Mouse (Mus musculus): ENCODE results near the gene Sulf2. TPM values are rescaled to one million over a fixed set of nuclear protein-coding genes. Genes with fewer than 3 reads are reported as not detected.

The Sulf2 gene
- polyA plus RNA-seq, 1 experiment: 25.8 TPM

- no peaks in the 10 kb centered on the region for H3K79me3 ChIP-seq (ENCODE audit: low read depth)
- no peak for TF ChIP-seq MYOG (IDR thresholded peaks at IDR 0.05; ENCODE audit: control insufficient read depth, extremely low read depth, insufficient read length)
- no peak for TF ChIP-seq FOSL1 (IDR thresholded peaks at IDR 0.05; ENCODE audit: insufficient read depth, low read length, poor library complexity, severe bottlenecking)
- TF ChIP-seq USF1 (IDR thresholded peaks at IDR 0.05; ENCODE audit: low read depth): no peak
- TF ChIP-seq CEBPB (IDR thresholded peaks at IDR 0.05; ENCODE audit: low read depth): no peak
- TF ChIP-seq MYOD1 (IDR thresholded peaks at IDR 0.05; ENCODE audit: control insufficient read depth, insufficient read length, low read depth): no peak
- no peak for TF ChIP-seq CTCF (IDR thresholded peaks at IDR 0.05; ENCODE audit: control insufficient read depth, insufficient read depth, insufficient read length)
- H3K79me2 ChIP-seq (ENCODE audit: control insufficient read depth, insufficient read depth): no peaks in the 10 kb centered on the region
- H3K36me3 ChIP-seq (ENCODE audit: control insufficient read depth, insufficient read depth): no peaks in the 10 kb centered on the region
- H3K4me3 ChIP-seq (ENCODE audit: insufficient read depth, poor library complexity, severe bottlenecking): no peak overlapping the region
- H3ac ChIP-seq (ENCODE audit: control insufficient read depth, insufficient read length, low read depth): no peak overlapping the region
- no peaks in the 10 kb centered on the region for H3K27me3 ChIP-seq (ENCODE audit: control insufficient read depth, insufficient read depth, insufficient read length)
Observed at GRCm38 (mm10) chr2:166126343-166126742, 29.1 kb downstream of the Sulf2 start.

- no peak for TF ChIP-seq MYOG (IDR thresholded peaks at IDR 0.05; ENCODE audit: control insufficient read depth, extremely low read depth, insufficient read length)
- TF ChIP-seq USF1 (IDR thresholded peaks at IDR 0.05; ENCODE audit: low read depth): peak; percentile 81
- Histone ChIP-seq H3ac (ENCODE audit: control insufficient read depth, insufficient read length, low read depth) (no peak overlapping the region), H3K27me3 (ENCODE audit: control insufficient read depth, insufficient read depth, insufficient read length) (no peaks in the 10 kb centered on the region), H3K36me3 (ENCODE audit: control insufficient read depth, insufficient read depth) (no peaks in the 10 kb centered on the region), H3K79me3 (ENCODE audit: low read depth) (no peaks in the 10 kb centered on the region), H3K79me2 (ENCODE audit: control insufficient read depth, insufficient read depth) (no peaks in the 10 kb centered on the region), H3K4me3 (ENCODE audit: insufficient read depth, poor library complexity, severe bottlenecking) (no peak overlapping the region)
Observed at GRCm38 (mm10) chr2:166125492-166126252, 29.8 kb downstream of the Sulf2 start.

GRCm38 (mm10) chr2:166125033-166125432 is 30.4 kb downstream of the Sulf2 start:
- no peaks in the 10 kb centered on the region for H3K36me3 ChIP-seq (ENCODE audit: control insufficient read depth, insufficient read depth)
- no peak overlapping the region for H3K4me3 ChIP-seq (ENCODE audit: insufficient read depth, poor library complexity, severe bottlenecking)
- no peaks in the 10 kb centered on the region for H3K79me3 ChIP-seq (ENCODE audit: low read depth)
- no peak for TF ChIP-seq CTCF (IDR thresholded peaks at IDR 0.05; ENCODE audit: control insufficient read depth, insufficient read depth, insufficient read length)
- TF ChIP-seq CEBPB (IDR thresholded peaks at IDR 0.05; ENCODE audit: low read depth): no peak
- no peak for TF ChIP-seq MYOG (IDR thresholded peaks at IDR 0.05; ENCODE audit: control insufficient read depth, extremely low read depth, insufficient read length)
- TF ChIP-seq FOSL1 (IDR thresholded peaks at IDR 0.05; ENCODE audit: insufficient read depth, low read length, poor library complexity, severe bottlenecking): no peak
- TF ChIP-seq MYOD1 (IDR thresholded peaks at IDR 0.05; ENCODE audit: control insufficient read depth, insufficient read length, low read depth): no peak
- no peak for TF ChIP-seq USF1 (IDR thresholded peaks at IDR 0.05; ENCODE audit: low read depth)
- no peak for TF ChIP-seq MAX (IDR thresholded peaks at IDR 0.05)
- H3K79me2 ChIP-seq (ENCODE audit: control insufficient read depth, insufficient read depth): no peaks in the 10 kb centered on the region
- no peaks in the 10 kb centered on the region for H3K27me3 ChIP-seq (ENCODE audit: control insufficient read depth, insufficient read depth, insufficient read length)
- no peak overlapping the region for H3ac ChIP-seq (ENCODE audit: control insufficient read depth, insufficient read length, low read depth)

- Histone ChIP-seq H3K79me2 (ENCODE audit: control insufficient read depth, insufficient read depth) (no peaks in the 10 kb centered on the region), H3K36me3 (ENCODE audit: control insufficient read depth, insufficient read depth) (no peaks in the 10 kb centered on the region), H3K27me3 (ENCODE audit: control insufficient read depth, insufficient read depth, insufficient read length) (no peaks in the 10 kb centered on the region), H3K4me3 (ENCODE audit: insufficient read depth, poor library complexity, severe bottlenecking) (no peak overlapping the region), H3K79me3 (ENCODE audit: low read depth) (no peaks in the 10 kb centered on the region), H3ac (ENCODE audit: control insufficient read depth, insufficient read length, low read depth) (no peak overlapping the region)
- TF ChIP-seq USF1 (IDR thresholded peaks at IDR 0.05; ENCODE audit: low read depth) (no peak), MYOD1 (IDR thresholded peaks at IDR 0.05; ENCODE audit: control insufficient read depth, insufficient read length, low read depth) (no peak), CTCF (IDR thresholded peaks at IDR 0.05; ENCODE audit: control insufficient read depth, insufficient read depth, insufficient read length) (no peak), MYOG (IDR thresholded peaks at IDR 0.05; ENCODE audit: control insufficient read depth, extremely low read depth, insufficient read length) (no peak), CEBPB (IDR thresholded peaks at IDR 0.05; ENCODE audit: low read depth) (no peak), FOSL1 (IDR thresholded peaks at IDR 0.05; ENCODE audit: insufficient read depth, low read length, poor library complexity, severe bottlenecking) (no peak), MAX (IDR thresholded peaks at IDR 0.05) (no peak)
Observed at GRCm38 (mm10) chr2:166122781-166123180, 32.7 kb downstream of the Sulf2 start.

DNA sequence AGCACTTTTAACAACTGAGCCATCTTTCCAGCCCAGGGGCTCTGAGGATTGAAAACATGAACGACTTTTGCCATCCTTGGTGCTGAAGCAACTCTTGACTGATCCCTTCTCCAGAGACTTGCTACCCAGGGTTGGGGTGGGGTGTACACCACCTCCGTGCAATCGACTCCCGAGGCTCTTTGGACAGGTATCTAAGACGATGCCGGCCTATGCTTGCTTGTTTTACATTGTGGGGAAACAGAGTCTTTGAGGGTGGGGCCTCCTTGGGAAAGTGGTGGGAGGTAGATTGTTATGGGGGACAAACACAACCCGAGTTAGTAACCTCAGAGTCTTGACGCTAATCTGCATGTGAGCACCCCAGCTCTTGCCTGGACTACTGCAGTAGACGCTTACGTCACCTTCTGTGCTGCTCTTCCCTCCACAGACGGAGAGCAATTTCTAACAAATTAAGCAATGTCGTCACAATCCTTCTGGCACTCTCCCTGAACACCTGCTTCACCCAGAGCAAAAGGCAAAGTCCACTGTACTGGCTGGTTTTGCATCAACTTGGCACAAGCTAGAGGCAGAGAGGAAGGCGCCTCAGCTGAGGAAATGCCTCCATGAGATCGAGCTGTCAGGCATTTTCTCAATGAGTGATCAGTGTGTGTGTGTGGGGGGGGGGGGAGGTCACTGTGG is 33.6 kb downstream of the Sulf2 start:
- Histone ChIP-seq H3K27me3 (ENCODE audit: control insufficient read depth, insufficient read depth, insufficient read length) (no peaks in the 10 kb centered on the region), H3K79me2 (ENCODE audit: control insufficient read depth, insufficient read depth) (no peaks in the 10 kb centered on the region), H3K4me3 (ENCODE audit: insufficient read depth, poor library complexity, severe bottlenecking) (no peak overlapping the region), H3K79me3 (ENCODE audit: low read depth) (no peaks in the 10 kb centered on the region), H3K36me3 (ENCODE audit: control insufficient read depth, insufficient read depth) (no peaks in the 10 kb centered on the region), H3ac (ENCODE audit: control insufficient read depth, insufficient read length, low read depth) (no peak overlapping the region)
- TF ChIP-seq FOSL1 (IDR thresholded peaks at IDR 0.05; ENCODE audit: insufficient read depth, low read length, poor library complexity, severe bottlenecking) (no peak), USF1 (IDR thresholded peaks at IDR 0.05; ENCODE audit: low read depth) (no peak), MAX (IDR thresholded peaks at IDR 0.05) (no peak), CEBPB (IDR thresholded peaks at IDR 0.05; ENCODE audit: low read depth) (no peak), CTCF (IDR thresholded peaks at IDR 0.05; ENCODE audit: control insufficient read depth, insufficient read depth, insufficient read length) (no peak), MYOD1 (IDR thresholded peaks at IDR 0.05; ENCODE audit: control insufficient read depth, insufficient read length, low read depth) (no peak), MYOG (IDR thresholded peaks at IDR 0.05; ENCODE audit: control insufficient read depth, extremely low read depth, insufficient read length) (no peak)

All from C2C12 (cell line).